Mouse (Mus musculus) ES-Bruce4 (cell line): Measurements from ENCODE around the gene Vars.

ENCODE experiments used
- CTCF ChIP-seq: IDR thresholded peaks from one replicate; pipeline ENCODE4 v1.8.1; 2011; ENCODE audit warnings: low read depth, low read length
- EP300 ChIP-seq: IDR thresholded peaks from 2 replicates; pipeline ENCODE4 v1.6.1; 2011; ENCODE audit warnings: low read depth, low read length; ENCODE audit not compliant: insufficient read depth
- POLR2A ChIP-seq: IDR thresholded peaks from one replicate; pipeline ENCODE4 v1.8.1; 2011; ENCODE audit warnings: low read length; ENCODE audit not compliant: insufficient read depth

- TF ChIP-seq POLR2A (no peak), CTCF (no peak), EP300 (no peak)
Measured at GRCm38 (mm10) chr17:35031880-35032279, 31.1 kb downstream of the Vars start.
